Mouse (Mus musculus) liver, embryonic 18 days (tissue): Measurements from ENCODE around the gene Myof. TPM values are rescaled to one million over a fixed set of nuclear protein-coding genes. Genes with fewer than 3 reads are reported as not detected.

Experiments used
- polyA plus RNA-seq: library from polyadenylated mRNA; depleted of rRNA; stranded (reverse); fragments of >200 nt; gene quantifications from 2 replicates; pipeline ENCODE4 v1.2.3, GENCODE M21; 2012; rRNA removed

Myof gene
- polyA plus RNA-seq: 13.3 and 17.4 TPM in 2 replicates

GRCm38 (mm10) chr19:38043281-38043981 is at the start of gene Myof:
Myof (minus strand) TSS chr19:38043577.

DNA sequence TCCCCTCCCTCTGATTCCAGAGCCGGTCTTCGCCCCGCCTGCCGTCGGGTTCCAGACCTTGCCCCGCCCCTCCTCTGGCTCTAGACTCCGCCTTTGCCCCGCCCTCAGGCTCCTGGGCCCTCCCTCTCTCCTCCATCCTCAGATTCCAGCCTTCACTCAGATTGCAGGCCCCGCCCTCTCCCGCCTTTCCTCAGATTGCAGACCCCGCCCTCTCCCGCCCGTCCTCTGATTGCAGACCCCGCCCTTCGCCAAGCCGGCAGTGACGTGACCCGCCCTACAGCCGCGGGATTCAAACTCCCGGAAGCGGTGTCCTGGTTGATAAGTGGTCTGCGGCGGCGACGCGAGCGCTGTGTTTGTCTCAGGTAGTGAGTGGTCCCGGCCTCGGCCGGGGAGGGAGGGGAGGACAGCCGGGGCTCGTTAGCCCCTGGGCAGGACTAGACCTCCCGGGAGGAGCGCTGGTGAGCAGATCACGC is 11.4 kb upstream of the Myof start, which contains the start of gene Cep55:
Cep55 (plus strand) TSS at position 292 of the 473 bp plus-strand sequence.

Other genes with a start within 250 kb of the Myof start
- gene Cep55, start 11.4 kb upstream of the Myof start, polyA plus RNA-seq: 4.0 and 4.2 TPM in 2 replicates
- gene Ffar4, start 53.5 kb upstream of the Myof start, polyA plus RNA-seq: 8.2 and 9.5 TPM in 2 replicates
- 2,123 and 2,147 TPM in 2 replicates for gene Rbp4, start 81.7 kb upstream of the Myof start, polyA plus RNA-seq
- gene Pde6c, start 89.2 kb upstream of the Myof start, polyA plus RNA-seq: 6.7 and 7.8 TPM in 2 replicates
- gene Fra10ac1, start 180.6 kb upstream of the Myof start, polyA plus RNA-seq: 8.1 and 10.0 TPM in 2 replicates
- gene Lgi1, start 221.0 kb upstream of the Myof start, polyA plus RNA-seq: 0.01 TPM in 1 of 2 replicates, not detected in the other